Mouse (Mus musculus) retina, embryonic 14.5 days (tissue): ENCODE results near the gene Bdkrb2.

Source experiments
- DNase-seq: peaks from one replicate; pipeline ENCODE4 v3.0.0-alpha.2; 2015; ENCODE audit warnings: low spot score

The Bdkrb2 gene

DNA sequence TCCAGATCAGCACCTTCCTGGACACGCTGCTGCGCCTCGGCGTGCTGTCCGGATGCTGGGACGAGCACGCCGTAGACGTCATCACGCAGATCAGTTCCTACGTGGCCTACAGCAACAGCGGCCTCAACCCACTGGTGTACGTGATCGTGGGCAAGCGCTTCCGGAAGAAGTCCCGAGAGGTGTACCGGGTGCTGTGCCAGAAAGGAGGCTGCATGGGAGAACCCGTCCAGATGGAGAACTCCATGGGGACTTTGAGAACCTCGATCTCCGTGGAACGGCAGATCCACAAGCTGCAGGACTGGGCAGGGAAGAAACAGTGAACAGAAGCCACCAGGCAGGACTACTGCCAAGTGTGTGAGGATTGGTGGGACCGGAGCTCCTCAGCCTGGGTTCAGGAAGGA, 29.3 kb downstream of the Bdkrb2 start:
- DNase-seq, result no peak

DNA sequence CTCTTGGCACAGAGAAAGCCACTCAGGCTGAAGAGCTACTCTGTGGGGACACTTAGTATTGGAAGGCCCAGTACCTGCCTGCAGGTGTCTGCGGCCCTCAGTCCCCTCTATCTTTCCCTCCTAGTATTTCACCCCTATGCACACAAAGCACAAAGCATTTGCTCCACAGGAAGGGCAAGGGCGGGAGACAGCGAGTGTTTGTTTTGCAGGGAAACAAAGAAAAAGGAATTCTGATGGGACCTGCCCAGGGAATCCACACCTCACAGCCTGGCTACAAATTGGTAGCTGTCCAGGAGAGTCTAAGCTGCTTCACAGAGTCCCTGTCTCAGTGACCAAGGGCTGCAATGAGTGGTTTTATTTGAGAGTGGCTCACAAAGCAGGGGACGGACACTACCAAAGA, 30.4 kb downstream of the Bdkrb2 start:
- DNase-seq, result no peak

DNA sequence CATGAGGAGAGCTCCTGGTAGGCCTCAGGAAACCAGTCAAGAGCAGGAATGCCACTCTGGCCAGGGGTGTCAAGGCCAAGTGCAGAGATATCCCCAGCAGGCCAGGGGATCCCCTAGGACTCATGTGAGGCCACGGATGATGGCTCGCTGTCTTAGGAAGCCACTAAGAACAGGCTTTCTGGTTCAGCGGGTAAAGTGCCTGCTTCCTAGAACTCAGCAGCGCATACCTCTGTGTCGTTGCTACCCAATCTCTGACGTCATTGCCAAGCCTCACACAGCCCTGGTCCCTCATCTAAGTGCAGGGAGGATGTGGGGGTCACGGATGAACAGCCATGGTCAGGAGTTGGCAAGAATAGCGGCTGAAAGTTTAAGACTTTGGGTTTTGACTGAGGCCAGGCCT, 34.1 kb downstream of the Bdkrb2 start:
- DNase-seq, result no peak

DNA sequence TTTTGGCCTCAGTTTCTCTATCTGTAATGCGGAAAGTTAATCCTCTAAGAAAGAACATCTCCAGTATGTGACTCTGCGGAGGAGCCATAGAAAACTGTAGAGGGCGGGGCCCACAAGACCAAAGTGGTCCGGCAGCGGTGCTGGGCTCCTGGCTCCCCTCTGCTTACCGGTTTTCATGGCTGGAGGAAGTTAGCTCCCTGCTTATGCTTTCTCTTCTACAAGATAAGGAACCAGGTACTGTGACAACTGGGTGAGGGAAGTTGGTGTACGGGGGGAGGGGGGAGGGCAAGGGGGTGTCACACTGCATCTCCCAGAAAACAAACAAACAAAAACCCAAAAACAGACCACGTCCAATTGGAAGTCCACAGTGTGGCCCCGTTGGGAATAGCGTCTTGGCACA, 35.5 kb downstream of the Bdkrb2 start:
- no peak for DNase-seq

DNA sequence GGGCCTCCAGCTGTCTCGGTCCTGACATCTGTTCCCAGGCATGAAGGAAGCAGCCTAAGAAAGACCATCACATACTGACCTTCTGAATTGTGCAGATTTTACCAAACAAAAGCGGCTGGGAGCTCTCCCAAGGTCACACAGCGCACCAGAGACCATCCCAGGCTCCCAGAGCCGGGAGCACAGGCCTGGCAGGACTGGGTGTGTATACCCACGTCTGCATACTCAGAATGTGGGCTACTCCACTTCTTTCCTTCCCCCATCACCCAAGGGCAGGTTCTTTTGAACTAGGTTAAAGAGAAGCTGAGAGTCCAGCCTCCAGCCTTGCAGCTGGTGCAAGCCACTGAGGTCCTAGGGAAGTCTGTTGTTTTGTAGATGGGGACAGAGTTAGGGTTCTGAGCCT, 36.1 kb downstream of the Bdkrb2 start:
- DNase-seq, result no peak

DNA sequence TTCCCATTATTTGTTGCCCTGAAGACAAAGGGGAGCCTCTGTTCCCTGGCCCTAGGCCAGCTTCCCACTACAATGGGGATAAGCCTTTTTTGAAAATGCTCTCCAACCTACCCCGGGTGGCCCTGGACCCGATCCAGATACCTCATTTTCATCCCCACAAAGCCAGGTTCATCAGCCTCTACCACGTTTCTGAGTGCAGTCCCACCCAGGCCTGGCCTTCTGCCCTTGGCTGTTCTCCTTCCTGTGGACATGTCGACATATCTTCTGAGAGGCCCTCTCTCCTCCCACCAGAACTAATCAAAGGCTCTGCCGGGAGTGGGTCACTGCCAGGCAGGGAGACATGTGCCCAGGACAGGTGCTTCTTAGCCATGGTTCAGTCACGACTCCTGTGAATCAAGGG, 38.6 kb downstream of the Bdkrb2 start:
- no peak for DNase-seq

DNA sequence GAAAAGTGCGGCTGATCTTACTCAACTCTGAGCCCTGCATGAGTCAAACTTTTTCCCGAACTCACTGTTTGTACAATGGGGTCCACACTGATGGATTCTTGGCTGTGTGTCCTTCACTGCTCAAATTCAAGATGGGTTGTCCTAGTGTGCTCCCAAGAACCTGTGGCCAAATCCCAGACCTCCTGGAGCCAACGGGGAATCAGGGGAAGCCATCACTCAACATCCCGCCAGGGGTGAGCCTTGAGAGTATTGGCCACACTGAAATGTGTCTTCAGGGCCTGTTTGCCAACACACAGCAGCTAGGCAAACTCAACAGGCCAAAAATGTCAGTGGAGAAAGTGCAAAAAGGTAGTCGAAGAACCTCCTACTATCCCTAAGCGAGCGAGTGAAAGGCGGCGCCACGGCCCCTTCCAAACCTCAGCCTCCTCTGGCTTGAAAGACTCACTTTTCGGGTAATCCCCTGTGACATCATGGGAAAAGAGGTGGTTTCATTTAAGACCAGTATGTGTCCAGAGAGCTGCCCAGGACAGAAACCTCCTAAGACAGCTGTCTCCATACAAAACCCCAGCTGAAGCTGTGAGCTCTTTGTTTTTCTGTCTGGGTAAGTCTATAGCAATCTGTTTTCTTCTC, 39.7 kb downstream of the Bdkrb2 start, which contains the start of gene Bdkrb1:
Gene Bdkrb1 (plus strand): TSS at position 505 of the 630 bp plus-strand sequence.
- no peak for DNase-seq

DNA sequence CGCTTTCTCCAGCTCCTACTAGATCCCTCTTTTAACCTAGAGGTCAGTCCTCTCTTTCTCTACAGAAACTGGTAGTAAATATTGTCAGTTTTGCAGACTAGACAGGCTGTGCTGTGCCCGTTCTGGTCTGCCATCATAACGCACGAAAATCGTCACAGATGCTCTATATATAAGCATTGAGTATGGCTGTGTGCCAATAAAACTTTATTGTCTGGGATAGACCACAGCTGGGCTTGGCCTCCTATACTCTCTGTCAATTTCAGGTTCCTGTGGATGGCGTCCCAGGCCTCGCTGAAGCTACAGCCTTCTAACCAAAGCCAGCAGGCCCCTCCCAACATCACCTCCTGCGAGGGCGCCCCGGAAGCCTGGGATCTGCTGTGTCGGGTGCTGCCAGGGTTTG, 40.9 kb downstream of the Bdkrb2 start:
- no peak for DNase-seq

DNA sequence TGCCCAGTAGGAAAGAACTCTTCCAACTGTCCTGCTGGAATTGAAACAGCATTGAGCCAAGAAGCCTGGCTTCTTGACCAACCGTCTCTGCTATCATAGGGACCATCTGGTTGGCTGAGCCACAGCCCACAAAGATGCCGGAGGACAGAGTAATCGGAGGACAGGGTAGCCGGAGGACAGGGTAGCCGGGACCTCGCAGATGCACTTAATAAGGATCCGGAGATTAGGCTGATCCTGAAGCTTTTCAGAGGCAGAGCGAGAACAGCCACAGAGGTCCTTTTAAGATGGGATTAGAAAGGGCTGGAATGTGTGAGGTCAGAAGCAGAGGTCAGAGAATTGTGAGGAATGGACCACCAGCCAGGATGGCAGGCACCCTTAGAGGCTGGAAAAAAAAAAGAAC, 42.2 kb downstream of the Bdkrb2 start:
- DNase-seq, result peak; percentile 45

DNA sequence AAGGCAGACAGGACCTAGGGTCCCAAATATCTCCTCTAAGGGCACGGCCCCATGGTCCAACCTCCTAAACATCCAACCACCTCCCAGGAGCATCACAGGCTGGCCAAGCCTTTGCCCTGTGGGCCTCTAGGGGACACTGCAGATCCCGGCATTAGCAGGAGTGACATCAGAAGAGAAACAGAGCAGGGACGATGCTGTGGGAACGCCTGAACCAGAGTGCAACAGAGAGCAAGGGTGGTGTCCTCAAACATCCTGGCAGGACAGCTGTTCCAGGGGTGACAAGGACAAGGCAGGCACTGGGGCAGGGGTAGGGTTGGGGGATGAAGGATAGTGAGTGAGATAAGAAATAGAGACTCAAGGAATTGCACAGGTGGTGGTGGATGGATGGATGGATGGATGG, 43.9 kb downstream of the Bdkrb2 start:
- DNase-seq, result no peak

DNA sequence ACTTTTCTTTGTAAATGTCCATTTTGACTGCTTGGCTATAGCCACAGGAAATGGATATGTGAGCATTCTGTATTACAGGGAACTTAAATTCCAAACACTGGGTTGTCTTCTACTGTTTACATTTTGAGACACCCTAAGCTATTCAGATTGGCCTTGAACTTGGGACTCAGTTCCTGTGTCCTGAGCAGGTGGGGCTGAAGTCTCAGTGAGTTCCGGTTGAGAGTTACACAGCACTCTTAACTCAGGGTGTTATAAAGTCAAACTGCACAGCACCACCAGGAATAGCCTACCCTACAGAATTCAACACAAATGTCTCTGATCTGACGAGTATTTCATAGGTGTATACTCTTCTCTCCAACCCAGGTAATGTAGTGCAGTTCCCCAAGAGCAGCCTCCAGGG, 48.0 kb downstream of the Bdkrb2 start:
- DNase-seq, result no peak

DNA sequence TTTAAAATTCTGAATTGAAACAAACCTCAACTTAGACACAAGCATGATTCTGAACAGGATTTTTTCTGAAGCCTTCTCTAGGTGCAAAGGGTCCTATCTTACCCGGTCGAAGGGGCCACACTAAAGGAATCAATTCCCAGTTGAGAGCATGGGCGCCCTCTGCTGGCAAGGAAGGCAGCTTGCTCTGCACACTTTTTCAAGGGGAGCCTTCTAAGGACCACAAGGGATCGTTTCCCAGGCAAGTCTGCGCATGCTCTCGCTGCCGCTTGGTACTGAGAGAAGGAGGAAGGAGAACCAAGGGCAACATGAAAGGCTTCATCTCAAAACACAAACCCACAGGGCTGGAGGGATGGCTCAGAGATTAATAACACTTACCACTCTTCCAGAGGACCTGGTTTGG, 48.7 kb downstream of the Bdkrb2 start:
- DNase-seq, result peak; percentile 83

DNA sequence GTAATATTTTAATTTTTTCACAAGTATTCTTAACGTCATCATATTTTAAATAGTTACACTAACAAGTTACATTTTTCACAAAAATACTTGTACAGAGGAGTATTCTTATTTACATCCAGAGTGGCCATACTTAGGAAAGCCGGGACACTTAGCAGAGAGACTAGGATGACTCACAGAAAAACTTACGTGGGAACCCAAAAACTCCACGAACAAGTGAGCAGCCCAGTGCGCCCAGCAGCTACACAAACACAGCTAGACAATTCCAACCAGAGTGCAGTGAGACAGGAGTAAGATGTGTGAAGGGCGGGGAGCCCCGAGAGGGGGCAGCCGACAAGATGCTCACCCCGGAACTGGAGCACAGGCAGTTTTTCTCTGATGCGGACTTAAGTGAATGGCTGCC, 50.5 kb downstream of the Bdkrb2 start:
- no peak for DNase-seq

DNA sequence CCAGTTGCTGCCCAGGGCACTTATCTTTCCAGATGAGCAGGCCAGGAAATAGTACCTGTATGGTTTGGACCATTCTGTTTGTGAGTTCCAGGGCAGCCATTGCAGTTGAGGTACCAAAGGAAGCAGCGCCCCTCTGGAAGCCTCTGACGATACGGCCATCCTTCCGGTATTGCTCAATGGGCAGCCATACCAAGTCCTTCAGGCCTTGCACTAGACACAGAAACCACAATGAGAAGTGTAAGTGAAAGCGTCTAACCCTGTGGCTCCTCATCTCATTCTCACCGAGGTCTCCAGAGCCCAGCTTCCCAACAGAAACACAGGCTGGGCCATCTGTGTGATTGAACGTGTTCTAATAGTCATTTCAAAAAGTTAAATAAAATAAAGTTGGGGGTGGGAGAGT, 59.0 kb downstream of the Bdkrb2 start:
- no peak for DNase-seq

DNA sequence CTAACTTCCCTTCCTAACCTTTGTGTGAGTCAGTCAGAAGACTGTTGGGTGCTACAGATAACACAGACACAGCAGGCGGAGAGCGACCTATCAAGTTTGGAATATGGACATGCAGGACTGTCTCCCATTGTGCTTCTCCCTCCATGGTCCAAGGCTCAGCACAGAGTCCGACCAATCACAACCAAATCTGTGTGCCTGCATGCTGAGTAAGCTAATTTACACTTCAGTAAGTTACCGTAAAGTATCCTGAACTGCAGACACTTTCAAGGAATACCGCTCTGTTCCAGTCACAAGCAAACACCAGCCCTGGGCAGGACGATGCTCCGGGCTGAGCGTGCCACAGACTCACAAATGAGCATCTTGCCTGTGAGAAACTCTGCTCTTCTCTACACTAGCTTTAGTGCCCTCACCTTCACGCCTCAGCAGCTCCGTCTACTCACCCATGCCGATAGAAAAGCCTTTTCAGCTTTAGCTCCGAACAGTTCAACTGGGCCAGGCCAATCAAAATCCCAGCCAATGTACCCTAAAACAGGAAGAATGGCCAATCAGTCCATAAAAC, 60.0 kb downstream of the Bdkrb2 start:
- no peak for DNase-seq

DNA sequence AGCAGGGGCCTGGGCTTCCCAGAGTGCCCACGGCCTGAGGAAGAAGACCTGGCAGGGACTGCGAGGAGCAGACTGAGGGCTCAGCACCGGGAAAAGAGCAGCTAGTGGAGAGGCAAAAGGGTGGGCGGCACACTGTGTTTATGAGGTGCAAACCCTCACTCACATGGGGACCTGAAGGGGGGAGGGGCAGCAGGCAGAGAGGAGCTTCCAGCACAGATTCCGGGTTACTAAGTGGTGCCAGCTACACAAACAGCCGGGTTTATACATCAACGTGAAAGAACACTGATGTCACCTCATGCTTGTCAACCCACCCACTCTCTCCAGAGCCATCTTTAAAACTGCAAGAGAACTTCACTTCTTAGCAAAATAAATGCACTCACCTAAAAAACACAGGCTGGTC, 62.8 kb downstream of the Bdkrb2 start:
- DNase-seq, result no peak

DNA sequence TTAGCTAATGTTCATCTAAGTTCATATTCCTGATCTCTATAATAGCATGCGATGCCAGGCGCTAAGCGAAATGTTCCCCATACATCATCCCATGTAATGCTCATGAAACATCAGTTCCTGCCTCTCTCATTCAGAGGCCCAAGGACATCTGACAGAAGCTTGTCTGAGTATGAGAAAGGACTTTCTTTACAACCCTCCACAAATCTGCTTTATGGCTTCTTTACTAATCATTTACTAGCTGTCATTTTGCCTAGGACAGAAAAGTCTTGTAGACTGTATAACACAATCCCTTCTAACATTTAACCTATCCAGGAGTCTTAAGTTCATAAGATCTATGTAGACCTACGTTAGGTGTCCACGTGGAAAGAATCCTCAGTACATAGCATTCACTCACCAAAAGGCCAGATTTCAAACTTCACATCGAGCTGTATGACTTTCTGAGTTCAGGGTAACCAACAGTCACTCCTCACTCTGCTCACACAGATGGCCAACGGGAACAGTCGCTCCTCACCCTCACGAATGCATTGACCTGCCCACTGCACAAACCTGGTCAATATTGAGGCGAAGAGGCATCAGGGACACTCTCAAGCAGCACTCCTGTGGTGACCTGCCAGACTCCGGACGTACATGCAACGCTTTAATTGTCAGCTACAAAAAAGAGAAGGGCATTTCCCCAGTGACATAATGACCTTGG, 71.5 kb downstream of the Bdkrb2 start:
- DNase-seq, result no peak

DNA sequence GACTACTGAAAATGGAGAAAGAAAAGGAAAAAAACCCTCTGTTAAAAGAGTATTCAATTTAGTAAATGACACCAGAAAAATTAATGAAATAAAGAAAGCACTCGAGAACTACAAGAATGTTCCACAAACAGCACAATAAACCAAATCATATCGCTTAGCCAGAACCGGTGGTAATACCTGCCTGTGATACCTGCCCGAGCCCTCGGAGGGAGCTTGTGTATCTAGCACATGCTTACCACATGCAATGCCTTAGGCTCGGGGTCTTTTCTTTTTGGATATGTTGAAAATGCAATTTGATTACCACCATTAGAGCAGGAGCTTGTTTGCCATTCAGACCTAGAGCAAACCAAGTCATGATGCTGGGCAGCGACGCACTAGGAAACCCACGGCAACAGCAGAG, 73.5 kb downstream of the Bdkrb2 start:
- no peak for DNase-seq

DNA sequence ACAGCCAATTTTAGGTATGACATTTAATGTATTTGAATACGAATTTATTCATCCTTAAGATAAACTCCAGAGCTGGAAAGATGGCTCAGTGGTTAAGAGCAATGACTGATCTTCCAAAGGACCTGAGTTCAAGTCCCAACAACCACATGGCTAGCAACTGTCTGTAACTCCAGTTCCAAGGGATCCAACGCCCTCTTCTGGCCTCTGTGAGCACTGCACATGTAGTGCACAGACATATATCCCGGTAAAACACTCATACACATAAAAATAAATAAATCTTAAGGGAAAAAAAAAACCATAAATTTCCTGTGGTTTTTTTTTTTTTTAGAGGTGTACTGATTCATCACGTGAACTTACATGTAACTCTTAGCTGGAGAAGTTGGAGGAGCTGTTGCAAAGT, 74.5 kb downstream of the Bdkrb2 start:
- DNase-seq, result no peak

DNA sequence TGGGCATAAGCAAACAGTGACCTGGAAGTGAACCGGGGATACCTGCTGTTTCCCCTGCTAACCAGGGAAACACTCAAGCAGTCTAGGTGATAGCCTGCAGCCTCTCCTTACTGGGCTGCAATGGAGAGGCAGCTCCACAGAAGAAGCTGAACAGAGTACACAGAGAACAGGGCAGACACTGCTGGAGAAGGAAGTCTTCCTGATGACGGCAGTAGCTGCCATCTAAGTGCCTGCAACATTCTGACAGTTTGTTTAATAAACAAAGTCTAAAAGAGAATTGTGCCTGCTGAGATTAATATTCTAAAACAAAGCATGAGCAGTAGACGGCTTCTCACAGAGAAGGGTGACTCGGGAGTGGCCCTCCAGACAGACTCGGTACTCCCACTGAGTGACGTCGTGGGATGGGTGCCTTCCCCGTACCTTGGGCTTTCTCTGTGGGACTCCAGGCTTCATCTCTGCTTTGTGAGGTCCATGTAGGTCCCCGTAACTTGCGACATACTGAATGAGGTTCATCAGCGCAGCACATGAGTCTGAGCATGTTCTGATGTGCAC, 79.8 kb downstream of the Bdkrb2 start:
- no peak for DNase-seq
